Mouse (Mus musculus) forebrain, embryonic 15.5 days (tissue): ENCODE results near the gene Nars2. TPM values are rescaled to one million over a fixed set of nuclear protein-coding genes. Genes with fewer than 3 reads are reported as not detected.

Experiments used
- ATAC-seq: fragments of 200-750 bp; cut with Nextera tagmentation; replicated peaks from 2 replicates; pipeline ENCODE4 v1.8.0; 2017; ENCODE audit warnings: mild to moderate bottlenecking, moderate TSS enrichment, moderate library complexity
- H3K27ac ChIP-seq: fragments of 300-500 bp; sonication (generic); replicated peaks from 2 replicates; pipeline ENCODE4 v1.5.1; 2015; ENCODE audit warnings: mild to moderate bottlenecking, inconsistent platforms
- H3K27me3 ChIP-seq: fragments of 300-500 bp; sonication (generic); 2 replicates; pipeline ENCODE4 v1.6.1; 2015; ENCODE audit warnings: inconsistent platforms
- H3K36me3 ChIP-seq: fragments of 300-500 bp; sonication (generic); 2 replicates; pipeline ENCODE4 v1.6.1; 2015; ENCODE audit warnings: mild to moderate bottlenecking, inconsistent platforms
- H3K4me1 ChIP-seq: fragments of 300-500 bp; sonication (generic); 2 replicates; pipeline ENCODE4 v1.6.1; 2015; ENCODE audit warnings: inconsistent platforms
- H3K4me2 ChIP-seq: fragments of 300-500 bp; sonication (generic); replicated peaks from 2 replicates; pipeline ENCODE4 v1.6.1; 2015; ENCODE audit warnings: mild to moderate bottlenecking, inconsistent platforms
- H3K4me3 ChIP-seq: fragments of 300-500 bp; sonication (generic); 2 replicates; pipeline ENCODE4 v1.5.1; 2015; ENCODE audit warnings: mild to moderate bottlenecking, inconsistent platforms
- H3K9ac ChIP-seq: fragments of 300-500 bp; sonication (generic); replicated peaks from 2 replicates; pipeline ENCODE4 v1.6.1; 2015; ENCODE audit warnings: mild to moderate bottlenecking, inconsistent platforms
- H3K9me3 ChIP-seq: fragments of 300-500 bp; sonication (generic); 2 replicates; pipeline ENCODE4 v1.6.1; 2016; ENCODE audit warnings: inconsistent platforms
- whole genome bisulfite sequencing: fragments of 180-500 bp; shearing (Covaris S2); methylation state at CpG from one replicate; pipeline ENCODE4 v1.1.7; 2015; ENCODE audit warnings: mixed read lengths; 5-methylcytosine and 5-hydroxymethylcytosine counted together
- polyA plus RNA-seq: library from polyadenylated mRNA; unstranded; fragments of >200 nt; fragmentation: Nextera tagmentation; extraction: Ambion mirVana; gene quantifications from 2 replicates; pipeline ENCODE4 v1.2.1, GENCODE M21; 2015

Nars2 gene
- polyA plus RNA-seq, 1 experiment from 2014 or later = 24.1 TPM

GRCm38 (mm10) chr7:97080621-97081241 is 129.4 kb downstream of the Nars2 start:
- Histone ChIP-seq H3K9ac (peak overlapping the region; percentile 92), H3K27me3 (no peaks in the 10 kb centered on the region), H3K4me2 (peak overlapping the region; percentile 78), H3K4me1 (peaks cover 24% of the 10 kb centered on the region), H3K9me3 (no peaks in the 10 kb centered on the region), H3K4me3 (peak overlapping the region; percentile 72), H3K36me3 (no peaks in the 10 kb centered on the region), H3K27ac (peak overlapping the region; percentile 85)
- 37% methylated on average over 4 of the region's 4 CpGs for WGBS
- ATAC-seq = no peak

- peak; percentile 82 for ATAC-seq
- Histone ChIP-seq H3K4me2 (peak within 1 kb of the TSS; percentile 78), H3K4me3 (peak within 1 kb of the TSS; percentile 72), H3K4me1 (peaks cover 24% of the 10 kb centered on the region), H3K9ac (peak within 1 kb of the TSS; percentile 92), H3K9me3 (no peaks in the 10 kb centered on the region), H3K27ac (peak within 1 kb of the TSS; percentile 85), H3K36me3 (no peaks in the 10 kb centered on the region), H3K27me3 (no peaks in the 10 kb centered on the region)
- WGBS = 2% methylated on average over 42 of the region's 83 CpGs
Observed at GRCm38 (mm10) chr7:97081242-97081958, 130.1 kb downstream of the Nars2 start, which contains the start of gene Gab2. Gab2 (plus strand) TSS chr7:97081586.

GRCm38 (mm10) chr7:97081959-97082218 is 130.6 kb downstream of the Nars2 start:
- Histone ChIP-seq H3K4me2 (peak overlapping the region; percentile 78), H3K9ac (peak overlapping the region; percentile 92), H3K36me3 (no peaks in the 10 kb centered on the region), H3K4me3 (peak overlapping the region; percentile 72), H3K4me1 (peaks cover 24% of the 10 kb centered on the region), H3K27ac (peak overlapping the region; percentile 85), H3K9me3 (no peaks in the 10 kb centered on the region), H3K27me3 (no peaks in the 10 kb centered on the region)
- WGBS = under 1% methylated on average over 30 of the region's 38 CpGs
- ATAC-seq = no peak

- ATAC-seq = peak; percentile 57
- peak overlapping the region; percentile 72 for H3K4me3 ChIP-seq
- peak overlapping the region; percentile 85 for H3K27ac ChIP-seq
- H3K36me3 ChIP-seq = no peaks in the 10 kb centered on the region
- under 1% methylated on average over 38 of the region's 40 CpGs for whole genome bisulfite sequencing
- peaks cover 24% of the 10 kb centered on the region for H3K4me1 ChIP-seq
- H3K27me3 ChIP-seq = no peaks in the 10 kb centered on the region
- H3K9me3 ChIP-seq = no peaks in the 10 kb centered on the region
- peak overlapping the region; percentile 92 for H3K9ac ChIP-seq
- H3K4me2 ChIP-seq = peak overlapping the region; percentile 78
Observed at GRCm38 (mm10) chr7:97082219-97083101, 131.2 kb downstream of the Nars2 start.

GRCm38 (mm10) chr7:97083579-97083978 is 132.3 kb downstream of the Nars2 start:
- no peak for ATAC-seq
- Histone ChIP-seq H3K27ac (no peak overlapping the region), H3K4me3 (no peak overlapping the region), H3K4me1 (peaks cover 24% of the 10 kb centered on the region), H3K9ac (no peak overlapping the region), H3K36me3 (no peaks in the 10 kb centered on the region), H3K4me2 (no peak overlapping the region), H3K27me3 (no peaks in the 10 kb centered on the region), H3K9me3 (no peaks in the 10 kb centered on the region)
- 90% methylated on average over 9 of the region's 9 CpGs for WGBS

GRCm38 (mm10) chr7:97084181-97084580 is 132.9 kb downstream of the Nars2 start:
- ATAC-seq = no peak
- H3K4me3 ChIP-seq = no peak overlapping the region
- no peak overlapping the region for H3K9ac ChIP-seq
- no peak overlapping the region for H3K4me2 ChIP-seq
- no peaks in the 10 kb centered on the region for H3K36me3 ChIP-seq
- H3K4me1 ChIP-seq = peaks cover 23% of the 10 kb centered on the region
- no peaks in the 10 kb centered on the region for H3K9me3 ChIP-seq
- no peak overlapping the region for H3K27ac ChIP-seq
- WGBS = 94% methylated on average over 1 of the region's 1 CpGs
- no peaks in the 10 kb centered on the region for H3K27me3 ChIP-seq

GRCm38 (mm10) chr7:97085291-97085690 is 134.0 kb downstream of the Nars2 start:
- Histone ChIP-seq H3K9ac (no peak overlapping the region), H3K27ac (no peak overlapping the region), H3K4me2 (no peak overlapping the region), H3K36me3 (no peaks in the 10 kb centered on the region), H3K4me3 (no peak overlapping the region), H3K27me3 (no peaks in the 10 kb centered on the region), H3K4me1 (peaks cover 18% of the 10 kb centered on the region), H3K9me3 (no peaks in the 10 kb centered on the region)
- 14% methylated on average over 4 of the region's 4 CpGs for WGBS
- ATAC-seq = no peak

- WGBS = 84% methylated on average over 3 of the region's 3 CpGs
- Histone ChIP-seq H3K27me3 (no peaks in the 10 kb centered on the region), H3K4me1 (no peaks in the 10 kb centered on the region), H3K4me3 (no peak overlapping the region), H3K36me3 (no peaks in the 10 kb centered on the region), H3K27ac (no peak overlapping the region), H3K9ac (no peak overlapping the region), H3K4me2 (no peak overlapping the region), H3K9me3 (no peaks in the 10 kb centered on the region)
- ATAC-seq = no peak
Observed at GRCm38 (mm10) chr7:97094241-97094640, 142.9 kb downstream of the Nars2 start.

GRCm38 (mm10) chr7:97108119-97108518 is 156.8 kb downstream of the Nars2 start:
- no peaks in the 10 kb centered on the region for H3K9me3 ChIP-seq
- H3K4me3 ChIP-seq = no peak overlapping the region
- H3K4me1 ChIP-seq = no peaks in the 10 kb centered on the region
- no peak overlapping the region for H3K9ac ChIP-seq
- no peaks in the 10 kb centered on the region for H3K36me3 ChIP-seq
- no peak overlapping the region for H3K4me2 ChIP-seq
- H3K27me3 ChIP-seq = no peaks in the 10 kb centered on the region
- 91% methylated on average over 3 of the region's 3 CpGs for WGBS
- ATAC-seq = no peak
- H3K27ac ChIP-seq = no peak overlapping the region

Other genes with a start within 250 kb of the Nars2 start
- gene Gab2, start 130.1 kb downstream of the Nars2 start, polyA plus RNA-seq = 13.2 and 13.9 TPM in 2 replicates